12 mouse cellular contexts compared by ENCODE assay signal in the genomic region with DNA sequence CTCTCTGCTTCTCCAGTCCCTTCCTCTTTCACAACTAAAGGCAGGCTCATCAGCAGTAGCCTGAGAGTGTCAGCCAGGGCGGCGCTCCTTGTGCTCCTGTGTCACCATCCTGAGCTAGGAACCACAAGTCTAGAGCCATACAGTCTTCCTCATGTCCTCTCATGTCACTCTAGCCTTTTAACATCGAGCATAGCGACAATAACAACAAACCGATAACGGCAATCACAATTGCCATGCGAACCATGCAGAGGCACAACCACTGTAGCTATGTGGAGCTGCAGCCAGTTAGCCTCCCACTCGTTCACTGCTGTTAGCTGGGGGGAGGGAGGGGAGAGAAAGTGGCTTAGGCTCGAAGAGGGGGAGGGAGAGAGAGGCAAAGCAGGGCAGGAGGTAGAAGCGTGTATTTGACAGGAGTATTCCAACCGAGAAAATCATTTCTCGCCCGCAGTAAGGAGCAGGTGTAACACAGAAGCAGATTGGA. TPM values are rescaled to one million over a fixed set of nuclear protein-coding genes. Genes with fewer than 3 reads are reported as not detected.
A peak's percentile ranks its signal among the peaks of the same experiment; 100 is the strongest.
DNase-seq lines count a peak whose midpoint lies in the region; ATAC-seq lines count a peak whose summit lies in the region.
"Had no signal": no experiment of that assay in that cellular context is flagged by ENCODE, and none has a peak within 500 bp of the region (broad histone marks: within the 10 kb centered on the region; RNA-seq: fewer than 3 reads in every experiment).

No protein-coding gene starts in this region.

- H3K4me3 ChIP-seq in hindbrain, embryonic 15.5 days = no peak overlapping the region
- H3K4me3 ChIP-seq: embryonic facial prominence, embryonic 13.5 days; heart, adult 2 months had no signal

- peak overlapping the region; percentile 45; the same call in 1 of the 2 replicates for H3K27ac ChIP-seq in hindbrain, embryonic 15.5 days (replicated peaks)
- H3K27ac ChIP-seq: embryonic facial prominence, embryonic 13.5 days; heart, adult 2 months had no signal

- peaks cover 6% of the 10 kb centered on the region for H3K4me1 ChIP-seq in hindbrain, embryonic 15.5 days (replicated peaks)

- H3K27me3 ChIP-seq in hindbrain, embryonic 15.5 days = no peaks in the 10 kb centered on the region
- H3K27me3 ChIP-seq: embryonic facial prominence, embryonic 13.5 days had no signal

- DNase-seq in right cerebral cortex, adult 18-20 months = peak; percentile 69
- no peak for DNase-seq in right cerebral cortex, postnatal 14 days
- peak; percentile 6 to 29 for DNase-seq in right cerebral cortex, postnatal 36 days (ENCODE audit: low spot score in 2 of 2)
- no peak for DNase-seq in cerebellum, adult 9-10 months
- no peak for DNase-seq in gastrocnemius, adult 18-20 months (ENCODE audit: low spot score)
- DNase-seq in kidney, postnatal 25 days = no peak
- DNase-seq: adrenal gland, adult 8-10 months; heart, adult 2 months; lung, postnatal 10 days had no signal

- H3K4me2 ChIP-seq in hindbrain, embryonic 15.5 days = peak overlapping the region; percentile 16; the same call in 1 of the 2 replicates
- H3K4me2 ChIP-seq: embryonic facial prominence, embryonic 13.5 days had no signal

- ATAC-seq in hindbrain, embryonic 15.5 days (ENCODE audit: low FRiP score, low read depth) = peak; percentile 63; the same call in 1 of the 2 replicates
- ATAC-seq in megakaryocyte progenitor cell, adult 5-6 weeks (replicated peaks; ENCODE audit: poor library complexity) = 0 out of 2 replicates have a peak, but pooled peaks have one; percentile 44

- 57% methylated on average over 13 of the region's 13 CpGs for WGBS in hindbrain, embryonic 15.5 days

- H3K9ac ChIP-seq in hindbrain, embryonic 15.5 days = no peak overlapping the region
- H3K9ac ChIP-seq: embryonic facial prominence, embryonic 13.5 days had no signal

- no peaks in the 10 kb centered on the region for H3K9me3 ChIP-seq in hindbrain, embryonic 15.5 days
- H3K9me3 ChIP-seq: embryonic facial prominence, embryonic 13.5 days had no signal

- no peaks in the 10 kb centered on the region for H3K36me3 ChIP-seq in hindbrain, embryonic 15.5 days
- H3K36me3 ChIP-seq: embryonic facial prominence, embryonic 13.5 days had no signal

RNA-seq across cellular contexts. Expression of a gene that starts 25.3 kb away (rescaled TPM):
- polyA plus RNA-seq in hindbrain, embryonic 15.5 days (2015; fragmentation: Nextera tagmentation; extraction: Ambion mirVana) = 44.9 and 49.8 TPM in 2 replicates
- total RNA-seq in megakaryocyte progenitor cell, adult 5-6 weeks (2015) = 38.0 and 38.6 TPM in 2 replicates
- 12.8 and 16.1 TPM in 2 replicates for total RNA-seq in megakaryocyte progenitor cell, adult 5-6 weeks (2017)
- total RNA-seq in gastrocnemius, adult 18-20 months (2021) = 10 to 100 TPM; 76.3 to 80.7 TPM

Comparison
In these comparisons a context has a peak if more than half of its experiments do, and no peak if none do; other contexts are left out.
1. DNase-seq: peak in right cerebral cortex, adult 18-20 months (single experiment) and right cerebral cortex, postnatal 36 days (2 of 2); none in right cerebral cortex, postnatal 14 days (single experiment), cerebellum, adult 9-10 months (single experiment), gastrocnemius, adult 18-20 months (single experiment) and kidney, postnatal 25 days (0 of 2).